Mouse (Mus musculus) layer of hippocampus, adult 8-10 months (tissue): ENCODE measurements around the gene Mbip. TPM values are rescaled to one million over a fixed set of nuclear protein-coding genes. Genes with fewer than 3 reads are reported as not detected.

ENCODE experiments used
- DNase-seq, 2 experiments: peaks; one replicate each; pipeline ENCODE4 v3.0.0; 2022; ENCODE audit warnings: low spot score in 2 of 2
- total RNA-seq, 4 experiments: library from RNA; stranded (reverse); gene quantifications; 2 replicates each; pipeline ENCODE4 v1.2.4; 2022

Mbip gene
- total RNA-seq, 4 experiments from 2014 or later, result 21.8 to 32.3 (median 25.7) TPM

DNA sequence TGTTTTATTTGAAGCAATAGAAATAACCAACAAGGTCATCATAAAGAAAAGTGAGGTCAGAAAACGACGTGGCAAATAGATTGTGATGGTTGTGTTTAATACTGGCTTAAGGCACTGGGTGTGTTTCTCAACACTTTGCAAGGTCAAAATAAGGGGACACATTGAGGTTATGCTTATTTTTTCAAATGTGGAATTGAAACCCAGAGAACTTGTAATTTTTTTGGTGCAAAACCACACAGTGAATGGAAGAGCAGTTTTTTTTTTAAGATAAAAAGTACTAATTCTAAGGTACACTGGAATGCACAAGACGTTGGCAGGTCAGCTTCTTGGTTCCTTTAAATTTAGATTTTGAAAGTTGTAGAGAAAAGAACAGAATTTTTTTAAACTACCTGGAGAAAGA, 50.5 kb downstream of the Mbip start:
- no peak for DNase-seq

- DNase-seq, result no peak
These were observed 57.1 kb downstream of the Mbip start for GRCm38 (mm10) chr12:56288548-56288947.

- DNase-seq, result no peak
These were observed 58.9 kb downstream of the Mbip start for GRCm38 (mm10) chr12:56286828-56287227.

DNA sequence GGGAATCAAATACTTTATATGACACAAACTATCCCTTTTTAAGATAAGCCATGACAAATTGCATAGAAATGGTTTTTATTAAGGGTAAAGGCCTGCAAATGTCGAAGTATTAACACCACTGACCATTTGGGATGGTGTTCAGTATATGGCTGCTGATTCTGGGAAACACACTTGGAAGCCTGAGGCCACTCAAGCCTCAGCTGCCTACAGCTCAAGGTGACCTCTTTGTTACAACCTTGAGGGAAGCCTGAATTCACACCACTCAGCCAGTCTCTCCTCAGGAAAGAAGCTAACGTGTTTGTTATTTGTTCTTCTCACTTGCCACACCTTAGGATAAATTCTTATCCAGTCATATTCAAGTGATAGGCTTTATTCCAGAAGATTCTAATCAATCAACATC, 61.5 kb downstream of the Mbip start:
- no peak for DNase-seq

- DNase-seq, result no peak
These were observed 64.0 kb downstream of the Mbip start for GRCm38 (mm10) chr12:56281649-56282048.

Other genes starting within 250 kb of the Mbip start
- under 1 TPM; 0.26 to 0.39 (median 0.31) TPM for gene Nkx2-1, start 191.0 kb upstream of the Mbip start, total RNA-seq